Mouse (Mus musculus) megakaryocyte, embryonic 14.5 days (primary cell): Measurements from ENCODE around the gene Pex26.

Source experiments
- FLI1 ChIP-seq: IDR thresholded peaks from 2 replicates; pipeline ENCODE4 v1.6.1; 2012; ENCODE audit warnings: low read length, inconsistent platforms, mixed read lengths
- GATA1 ChIP-seq: IDR thresholded peaks from 3 replicates; pipeline ENCODE4 v1.6.1; 2012; ENCODE audit warnings: mixed read lengths, low read length, inconsistent platforms, borderline replicate concordance

GRCm38 (mm10) chr6:121160126-121160525 lies 23.3 kb upstream of the Pex26 start:
- TF ChIP-seq GATA1 (no peak), FLI1 (no peak)
